Mouse (Mus musculus) CH12.LX (cell line): Measurements from ENCODE around the gene Aunip.

Experiments used
- BHLHE40 ChIP-seq: IDR thresholded peaks from 2 replicates; pipeline ENCODE4 v1.6.1; 2011; ENCODE audit warnings: mild to moderate bottlenecking, low read depth, low read length, improper control_type of control experiment
- CTCF ChIP-seq, 2 experiments: IDR thresholded peaks in 1 of 2; conservative IDR thresholded peaks in 1 of 2; 2 replicates each; pipeline ENCODE4 v1.5.1; 2011 to 2012; ENCODE audit warnings: low read depth in 2 of 2, low read length in 2 of 2, improper control_type of control experiment in 1 of 2, inconsistent platforms in 1 of 2, mild to moderate bottlenecking in 1 of 2, moderate library complexity in 1 of 2
- EP300 ChIP-seq: IDR thresholded peaks from 2 replicates; pipeline ENCODE4 v1.6.1; 2011; ENCODE audit warnings: low read length, improper control_type of control experiment
- GABPA ChIP-seq: IDR thresholded peaks from 2 replicates; pipeline ENCODE4 v1.6.1; 2012; ENCODE audit warnings: low read depth, low read length, improper control_type of control experiment, inconsistent platforms; ENCODE audit not compliant: insufficient replicate concordance
- JUND ChIP-seq: conservative IDR thresholded peaks from 2 replicates; pipeline ENCODE4 v1.6.1; 2011; ENCODE audit warnings: low read depth, low read length, improper control_type of control experiment
- MAX ChIP-seq: IDR thresholded peaks from 2 replicates; pipeline ENCODE4 v1.6.1; 2011; ENCODE audit warnings: low read length, improper control_type of control experiment
- POLR2A ChIP-seq: IDR thresholded peaks from 2 replicates; pipeline ENCODE4 v1.6.1; 2011; ENCODE audit warnings: low read depth, mild to moderate bottlenecking, improper control_type of control experiment, low read length
- RCOR1 ChIP-seq: conservative IDR thresholded peaks from 2 replicates; pipeline ENCODE4 v1.6.1; 2012; ENCODE audit warnings: low read depth, mild to moderate bottlenecking, inconsistent platforms, low read length, improper control_type of control experiment
- USF1 ChIP-seq: IDR thresholded peaks from 2 replicates; pipeline ENCODE4 v1.6.1; 2014; ENCODE audit warnings: low read depth, mild to moderate bottlenecking, inconsistent platforms, low read length, improper control_type of control experiment
- ZNF384 ChIP-seq: IDR thresholded peaks from 2 replicates; pipeline ENCODE4 v1.6.1; 2012; ENCODE audit warnings: low read depth, low read length, improper control_type of control experiment, inconsistent platforms

GRCm38 (mm10) chr4:134494780-134495545 lies 15.8 kb upstream of the Aunip start:
- TF ChIP-seq POLR2A = no peak
- no peak for TF ChIP-seq BHLHE40
- no peak for TF ChIP-seq MAX
- no peak for TF ChIP-seq JUND
- no peak for TF ChIP-seq RCOR1
- no peak for TF ChIP-seq CTCF (conservative IDR thresholded peaks at IDR 0.05 in 1 of 2, IDR thresholded peaks at IDR 0.05 in 1 of 2; ENCODE audit: low read depth in 2 of 2, low read length in 2 of 2)
- no peak for TF ChIP-seq ZNF384
- no peak for TF ChIP-seq USF1
- TF ChIP-seq GABPA = no peak
- no peak for TF ChIP-seq EP300
